Mouse (Mus musculus): ENCODE results near the gene Dgkh.

DNA sequence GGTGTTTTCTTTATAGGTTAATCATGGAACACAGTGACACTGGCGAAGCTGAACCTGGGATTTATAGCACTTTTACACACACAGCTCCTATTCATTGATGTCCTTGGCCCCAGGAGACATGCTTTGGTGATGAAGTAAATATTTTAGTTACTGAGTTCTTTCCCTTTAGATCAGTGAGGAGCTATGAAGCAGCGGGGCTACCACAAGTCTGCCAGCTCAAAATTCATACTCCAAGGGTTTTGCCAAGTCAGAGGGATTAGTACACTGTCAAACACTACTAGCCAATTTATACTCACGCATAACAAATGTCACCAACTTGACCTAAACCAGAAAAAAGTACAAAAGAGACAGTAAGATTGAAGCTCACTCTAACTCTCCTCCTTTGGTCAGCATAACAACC is 32.9 kb downstream of the Dgkh start:
- TF ChIP-seq GATA1 (IDR thresholded peaks at IDR 0.05; ENCODE audit: borderline replicate concordance, low read length), result no peak
- no peak for TF ChIP-seq CTCF (IDR thresholded peaks at IDR 0.05; ENCODE audit: low read depth, low read length)
